Mouse (Mus musculus) heart, adult 18-20 months (tissue): ENCODE measurements around the gene Med21. TPM values are rescaled to one million over a fixed set of nuclear protein-coding genes. Genes with fewer than 3 reads are reported as not detected.

Experiments
- DNase-seq, 2 experiments: peaks; one replicate each; pipeline ENCODE4 v3.0.0; 2021 to 2022; ENCODE audit warnings: mixed read lengths in 1 of 2
- long read RNA-seq, 2 experiments: library from polyadenylated mRNA; stranded (forward); transcript quantifications; one replicate each; pipeline ENCODE4 v2.0.0; 2021
- total RNA-seq, 2 experiments: library from RNA; stranded (reverse); gene quantifications; 2 replicates each; pipeline ENCODE4 v1.2.3; 2021

Med21 gene
- 10 to 100 TPM; 52.2 to 53.5 TPM for total RNA-seq
- long read RNA-seq, experiment 1, transcript Med21-201 (4 exons, 814 nt): major isoform, 36 of 38 reads
- long read RNA-seq, experiment 1, partial matches to known transcripts: 0 of 38 reads
- long read RNA-seq, experiment 1, other reads (novel, unspliced or antisense): 1 of 38 reads
- long read RNA-seq, experiment 2, transcript Med21-201 (4 exons, 814 nt): major isoform, 33 of 36 reads
- long read RNA-seq, experiment 2, partial matches to known transcripts: 0 of 36 reads
- long read RNA-seq, experiment 2, other reads (novel, unspliced or antisense): 2 of 36 reads

DNA sequence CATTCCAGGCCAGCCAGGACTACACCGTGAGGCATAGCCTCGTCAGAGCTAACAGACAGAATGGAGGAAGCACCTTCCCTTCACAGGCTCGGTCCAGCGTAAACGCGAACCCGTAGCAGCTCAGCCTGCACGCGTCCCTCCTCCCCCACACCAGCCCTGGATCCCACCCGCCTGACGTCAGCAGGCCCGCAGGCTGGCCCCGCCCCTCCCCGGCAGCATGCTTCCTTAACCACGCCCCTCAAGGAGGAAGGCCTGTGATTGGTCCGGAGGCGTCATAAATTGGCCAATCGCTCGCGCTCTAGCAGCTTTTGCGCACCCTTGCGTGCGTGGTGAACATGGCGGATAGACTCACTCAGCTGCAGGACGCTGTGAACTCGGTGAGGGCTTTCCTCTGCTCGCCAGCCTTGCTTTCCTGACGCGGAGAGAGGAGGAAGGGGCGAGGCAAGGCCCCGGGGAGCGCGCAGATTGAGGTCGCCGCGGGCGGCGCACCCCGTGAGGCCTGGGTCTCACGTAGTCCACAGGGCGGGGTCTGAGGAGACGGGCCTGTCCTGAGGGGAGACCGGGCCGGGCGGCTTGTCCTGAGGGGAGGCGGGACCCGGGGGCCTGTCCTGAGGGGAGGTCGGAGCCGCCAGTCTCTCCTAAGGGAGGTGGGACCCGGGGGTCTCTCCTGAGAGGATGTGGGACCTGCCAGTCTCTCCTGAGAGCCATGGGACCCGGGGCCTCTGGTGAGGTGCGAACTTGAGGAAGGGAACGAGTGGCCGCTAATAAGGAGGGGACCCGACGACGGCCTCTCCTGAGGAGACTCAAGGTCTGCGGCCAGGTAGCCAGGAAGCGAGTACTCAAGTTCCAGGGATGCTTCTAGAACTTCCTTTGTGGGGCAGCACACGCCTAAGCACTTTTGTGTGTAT lies at the start of gene Med21, which contains the start of gene Tm7sf3:
Gene Med21 (plus strand): TSS at position 272 of the 908 bp plus-strand sequence.
Gene Tm7sf3 (minus strand): TSS at position 549 of the 908 bp plus-strand sequence.
- peak; percentile 99 for DNase-seq

- DNase-seq: no peak
These were observed 39.7 kb upstream of the Med21 start for GRCm38 (mm10) chr6:146602601-146603000.

DNA sequence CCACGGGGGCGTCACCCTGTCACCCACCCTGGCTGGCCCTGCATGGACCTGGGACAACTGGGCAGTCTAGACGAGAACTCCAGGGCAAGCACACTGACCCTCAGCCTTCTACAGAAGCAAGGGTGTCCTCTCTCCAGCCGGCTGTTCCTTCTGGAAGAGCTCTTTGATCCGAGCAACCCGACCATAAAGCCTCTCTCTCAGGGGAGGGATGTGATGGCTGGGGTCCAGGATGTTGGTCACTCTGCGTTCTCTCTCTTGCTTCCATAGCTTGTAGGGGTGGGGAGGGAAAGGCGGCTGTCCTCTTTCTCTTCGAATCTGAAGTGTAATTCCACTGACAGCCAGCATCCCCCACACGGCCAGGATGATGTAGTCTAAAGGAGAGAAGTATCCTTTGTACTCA lies 38.7 kb upstream of the Med21 start:
- peak in 1 of 2 experiments; percentile 8 for DNase-seq

DNA sequence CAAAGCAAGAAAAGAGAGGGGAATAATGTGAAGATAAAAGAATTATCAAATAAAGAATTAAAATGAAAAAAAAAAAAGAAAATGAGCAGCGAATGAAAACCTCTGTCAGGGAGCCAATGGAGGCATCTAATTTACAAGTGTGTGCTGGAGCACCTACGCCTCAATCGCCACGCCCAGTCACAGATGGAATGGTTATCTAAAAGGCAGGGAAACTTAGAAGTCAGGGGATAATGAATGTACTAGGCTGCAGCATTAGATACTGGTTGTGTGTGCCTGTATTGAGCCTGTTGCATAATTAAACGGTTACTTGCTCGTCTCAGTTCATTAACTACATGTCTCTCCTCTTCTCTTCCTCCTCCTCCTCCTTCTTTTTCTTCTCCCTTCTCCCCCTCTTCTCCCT lies 31.0 kb upstream of the Med21 start:
- no peak for DNase-seq

DNA sequence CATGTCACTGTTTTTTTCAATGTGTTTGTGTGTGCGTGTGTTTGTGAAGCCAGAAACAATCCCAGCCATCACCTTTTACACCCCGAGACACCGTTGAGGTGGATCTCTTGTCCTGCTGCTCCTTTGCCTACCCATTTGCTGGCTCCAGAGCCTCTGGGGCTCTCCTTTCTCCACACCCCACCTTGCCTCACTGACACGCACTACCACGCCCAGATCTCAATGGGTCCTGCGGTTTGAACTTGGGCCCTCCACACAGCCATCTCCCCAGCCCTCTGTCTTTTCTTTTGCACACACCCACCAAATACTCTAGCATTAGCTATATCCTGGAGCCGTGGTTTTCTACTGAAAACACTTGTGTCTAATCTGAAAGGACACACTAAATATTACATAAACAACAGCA lies 30.4 kb upstream of the Med21 start:
- no peak for DNase-seq

- DNase-seq: no peak
These were observed 29.6 kb upstream of the Med21 start for GRCm38 (mm10) chr6:146612736-146613135.

- DNase-seq: no peak
These were observed 28.4 kb upstream of the Med21 start for GRCm38 (mm10) chr6:146613907-146614306.

- DNase-seq: no peak
These were observed 27.8 kb upstream of the Med21 start for GRCm38 (mm10) chr6:146614541-146614940.

DNA sequence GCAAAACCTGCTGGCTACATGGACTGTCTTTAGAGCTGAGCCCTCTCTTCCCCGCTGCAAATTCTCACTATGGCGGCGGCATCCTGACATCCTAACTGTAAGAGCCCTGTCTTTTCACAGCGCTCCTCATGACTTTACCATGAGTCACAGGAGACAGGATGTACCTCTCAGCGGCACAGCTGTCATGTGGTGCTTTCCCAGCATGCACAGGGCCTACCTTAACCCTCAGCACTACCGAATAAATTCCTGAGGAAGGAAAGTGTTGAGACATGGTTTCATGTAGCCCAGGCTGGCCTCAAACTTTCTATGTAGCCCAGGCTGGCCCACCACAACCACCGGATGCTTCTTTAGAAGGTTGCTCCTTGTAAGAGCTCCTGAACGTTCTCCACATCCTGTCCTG lies 26.5 kb upstream of the Med21 start:
- DNase-seq: no peak

DNA sequence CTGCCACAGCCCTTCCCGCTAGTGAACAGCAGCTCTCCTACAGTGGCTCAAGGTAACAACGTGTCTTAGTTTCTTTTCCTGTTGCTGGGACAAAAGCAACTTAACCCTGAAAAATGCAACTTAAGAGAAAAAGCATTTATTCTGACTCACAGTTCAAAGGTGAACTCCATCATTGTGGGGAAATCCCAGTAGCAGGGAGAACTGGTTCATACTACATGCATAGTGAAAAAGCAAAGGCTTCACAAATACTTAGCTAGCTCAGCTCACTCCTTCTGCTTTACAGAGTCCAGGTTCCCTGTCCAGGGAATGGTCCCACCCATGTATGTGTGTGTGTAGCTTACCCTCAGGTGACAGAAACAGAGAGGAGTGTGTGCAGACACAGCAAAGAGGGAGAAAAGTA lies 25.7 kb upstream of the Med21 start:
- DNase-seq: no peak

- DNase-seq: no peak
These were observed 14.2 kb upstream of the Med21 start for GRCm38 (mm10) chr6:146628123-146628522.

- no peak for DNase-seq
These were observed 12.3 kb upstream of the Med21 start for GRCm38 (mm10) chr6:146629781-146630756.

DNA sequence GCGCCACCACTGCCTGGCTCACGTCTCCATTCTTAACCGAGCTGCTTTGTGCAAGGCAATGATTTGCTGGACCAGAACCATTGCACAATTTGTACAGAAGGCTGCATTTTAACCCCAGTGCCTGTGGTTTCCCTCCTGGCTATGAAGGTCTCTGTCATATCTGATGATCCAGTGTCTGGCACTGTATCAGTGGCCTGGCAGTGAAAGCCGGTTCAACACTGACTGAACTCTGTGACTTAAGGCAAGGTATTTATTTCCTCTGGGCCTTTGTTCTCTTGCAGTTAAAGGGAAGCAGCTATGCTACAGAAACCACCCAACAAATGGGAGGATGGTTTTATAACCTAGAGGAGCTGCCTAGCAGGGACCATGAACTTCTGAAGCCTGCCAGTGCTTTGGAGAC lies 11.4 kb upstream of the Med21 start:
- DNase-seq: no peak

- DNase-seq: no peak
These were observed 10.5 kb upstream of the Med21 start for GRCm38 (mm10) chr6:146631847-146632246.

GRCm38 (mm10) chr6:146632403-146632802 lies 9.9 kb upstream of the Med21 start:
- no peak for DNase-seq

GRCm38 (mm10) chr6:146633097-146633496 lies 9.2 kb upstream of the Med21 start:
- DNase-seq: peak in 1 of 2 experiments; percentile 29

- DNase-seq: peak; percentile 57 to 67
These were observed 8.7 kb upstream of the Med21 start for GRCm38 (mm10) chr6:146633629-146634014.

DNA sequence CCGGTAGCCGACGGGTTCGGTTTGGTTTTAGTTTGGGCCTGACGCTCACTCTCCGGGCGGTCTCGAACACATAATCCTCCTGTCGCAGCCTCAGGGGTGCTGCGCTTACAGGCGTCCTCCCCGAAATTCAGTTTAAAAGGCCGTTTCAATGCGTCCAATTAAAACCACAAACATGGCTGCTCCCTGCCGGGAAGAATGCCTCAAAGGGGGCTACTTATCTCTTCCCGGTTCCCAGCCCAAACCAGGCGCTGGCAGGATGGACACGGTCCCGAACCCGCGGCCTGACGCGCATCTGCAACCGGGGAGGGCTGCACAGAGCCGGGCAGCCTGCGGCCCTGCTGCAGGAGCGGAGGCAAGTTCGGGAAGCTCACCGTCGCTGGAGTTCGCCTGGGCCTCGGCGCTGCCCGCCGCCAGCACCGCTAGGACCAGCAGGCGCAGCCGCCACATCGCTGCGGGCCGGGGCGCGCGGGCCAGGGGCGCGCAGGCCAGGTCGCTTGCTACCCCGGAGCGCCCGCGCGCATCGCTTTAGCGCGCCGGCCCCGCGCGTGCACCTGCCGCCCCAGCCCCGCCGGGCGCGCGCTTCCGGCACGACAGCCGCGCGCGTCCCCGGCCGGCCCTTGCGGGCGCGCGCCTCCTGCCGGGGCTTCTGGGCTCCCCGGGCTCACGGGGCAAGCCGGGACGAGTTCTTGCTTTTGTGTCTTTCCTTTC lies 8.2 kb upstream of the Med21 start:
- peak; percentile 76 to 86 for DNase-seq

GRCm38 (mm10) chr6:146634759-146635606 lies 7.4 kb upstream of the Med21 start:
- DNase-seq: no peak

GRCm38 (mm10) chr6:146636482-146636881 lies 5.9 kb upstream of the Med21 start:
- no peak for DNase-seq
